Comparison of ENCODE assay signal across 16 mouse cellular contexts in the genomic region with DNA sequence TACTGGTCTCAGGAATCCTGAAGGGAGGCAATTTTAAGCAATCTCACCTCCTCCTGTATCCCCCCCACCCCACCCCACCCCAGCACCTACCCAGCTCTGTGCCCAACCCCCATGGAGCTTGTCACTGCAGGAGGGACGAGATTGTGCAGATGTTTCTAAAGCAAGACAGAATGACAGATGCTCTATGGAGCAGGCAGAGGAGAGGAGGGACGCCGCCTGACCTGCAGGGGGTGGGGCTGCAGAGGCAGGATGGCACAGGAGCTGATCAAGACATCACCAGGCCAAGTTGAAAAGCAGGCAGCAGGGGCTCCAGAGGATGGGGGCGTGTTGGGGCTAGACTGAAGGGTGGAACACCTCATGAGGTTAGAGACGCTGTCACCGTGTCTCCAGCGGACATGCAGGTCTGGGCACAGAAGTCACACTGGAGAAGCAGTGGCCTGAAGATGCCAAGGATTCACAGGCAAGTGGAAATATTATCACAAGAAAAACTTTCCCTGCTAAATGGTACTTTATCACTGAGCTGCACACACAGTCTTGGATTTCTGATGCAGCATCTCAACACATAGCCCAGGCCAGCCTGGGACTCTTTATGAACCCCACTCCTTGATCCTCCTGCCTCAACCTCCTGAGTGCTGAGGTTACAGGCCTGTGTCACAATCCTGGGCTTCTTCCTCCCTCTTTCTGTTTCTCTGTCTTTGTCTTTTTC. TPM values are rescaled to one million over a fixed set of nuclear protein-coding genes. Genes with fewer than 3 reads are reported as not detected.
DNase-seq lines count a peak whose midpoint lies in the region; ATAC-seq and TF ChIP-seq lines count a peak whose summit lies in the region.
"Had no signal": no experiment of that assay in that cellular context is flagged by ENCODE, and none has a peak within 500 bp of the region (broad histone marks: within the 10 kb centered on the region; RNA-seq: fewer than 3 reads in every experiment).

No protein-coding gene starts in this region.

- H3K4me2 ChIP-seq in forebrain, postnatal 0 days (ENCODE audit: low read depth) = no peak overlapping the region
- 0 out of 2 replicates have a peak overlapping the region, but pooled peaks have one; percentile 0 for H3K4me2 ChIP-seq in forebrain, embryonic 12.5 days
- H3K4me2 ChIP-seq in hindbrain, embryonic 14.5 days (replicated peaks) = no peak overlapping the region
- no peak overlapping the region for H3K4me2 ChIP-seq in midbrain, embryonic 15.5 days
- no peak overlapping the region for H3K4me2 ChIP-seq in liver, embryonic 12.5 days
- H3K4me2 ChIP-seq: embryonic facial prominence, embryonic 12.5 days had no signal

- 51% methylated on average over 7 of the region's 7 CpGs for WGBS in forebrain, embryonic 10.5 days
- WGBS in forebrain, postnatal 0 days = 49% methylated on average over 7 of the region's 7 CpGs
- 47% methylated on average over 7 of the region's 7 CpGs for WGBS in forebrain, embryonic 12.5 days
- WGBS in hindbrain, embryonic 14.5 days = 21% methylated on average over 7 of the region's 7 CpGs
- 20% methylated on average over 7 of the region's 7 CpGs for WGBS in midbrain, embryonic 15.5 days
- 37% methylated on average over 7 of the region's 7 CpGs for WGBS in liver, embryonic 12.5 days (ENCODE audit: insufficient replicate concordance)

- H3K4me1 ChIP-seq in forebrain, embryonic 10.5 days = peaks cover 69% of the 10 kb centered on the region
- no peaks in the 10 kb centered on the region for H3K4me1 ChIP-seq in forebrain, postnatal 0 days (ENCODE audit: insufficient read depth)
- peaks cover 55% of the 10 kb centered on the region for H3K4me1 ChIP-seq in forebrain, embryonic 12.5 days
- H3K4me1 ChIP-seq in hindbrain, embryonic 14.5 days (replicated peaks; ENCODE audit: control insufficient read depth, insufficient read depth, low read length) = peaks cover 34% of the 10 kb centered on the region
- H3K4me1 ChIP-seq in midbrain, embryonic 15.5 days = peaks cover 21% of the 10 kb centered on the region
- no peaks in the 10 kb centered on the region for H3K4me1 ChIP-seq in liver, embryonic 12.5 days

- no peak for TF ChIP-seq CTCF in forebrain, postnatal 0 days (IDR thresholded peaks at IDR 0.05; ENCODE audit: low read depth)

- DNase-seq in forebrain, embryonic 10.5 days (ENCODE audit: extremely low spot score, low spot score) = no peak
- DNase-seq in forebrain, postnatal 0 days = no peak
- DNase-seq in hindbrain, embryonic 14.5 days (ENCODE audit: low spot score) = no peak
- no peak for DNase-seq in thymus, postnatal 36 days
- DNase-seq: adrenal gland, postnatal 25 days; cerebellum, adult 9-11 months; heart, adult 18-20 months; heart, postnatal 10 days; lung, adult 18-20 months had no signal

- no peak overlapping the region for H3K4me3 ChIP-seq in forebrain, embryonic 10.5 days
- H3K4me3 ChIP-seq in forebrain, postnatal 0 days (ENCODE audit: low read depth, low read length) = no peak overlapping the region
- H3K4me3 ChIP-seq in forebrain, embryonic 12.5 days (replicated peaks) = no peak overlapping the region
- H3K4me3 ChIP-seq in hindbrain, embryonic 14.5 days (replicated peaks; ENCODE audit: low read length) = no peak overlapping the region
- no peak overlapping the region for H3K4me3 ChIP-seq in midbrain, embryonic 15.5 days
- no peak overlapping the region for H3K4me3 ChIP-seq in liver, embryonic 12.5 days
- H3K4me3 ChIP-seq: embryonic facial prominence, embryonic 12.5 days; myocyte had no signal

- H3K36me3 ChIP-seq in forebrain, embryonic 10.5 days (replicated peaks) = peaks cover 8% of the 10 kb centered on the region
- H3K36me3 ChIP-seq in forebrain, postnatal 0 days (ENCODE audit: insufficient read depth) = no peaks in the 10 kb centered on the region
- H3K36me3 ChIP-seq in forebrain, embryonic 12.5 days (replicated peaks) = no peaks in the 10 kb centered on the region
- no peaks in the 10 kb centered on the region for H3K36me3 ChIP-seq in hindbrain, embryonic 14.5 days (replicated peaks; ENCODE audit: control insufficient read depth, insufficient read depth)
- no peaks in the 10 kb centered on the region for H3K36me3 ChIP-seq in midbrain, embryonic 15.5 days (replicated peaks)
- H3K36me3 ChIP-seq in liver, embryonic 12.5 days = no peaks in the 10 kb centered on the region
- H3K36me3 ChIP-seq: embryonic facial prominence, embryonic 12.5 days had no signal

- H3K27me3 ChIP-seq in forebrain, embryonic 10.5 days (ENCODE audit: poor library complexity, severe bottlenecking) = no peaks in the 10 kb centered on the region
- no peaks in the 10 kb centered on the region for H3K27me3 ChIP-seq in forebrain, postnatal 0 days (ENCODE audit: insufficient read depth, low read length)
- H3K27me3 ChIP-seq in forebrain, embryonic 12.5 days = 0 out of 2 replicates have a peak, but pooled peaks cover 2% of the 10 kb centered on the region
- H3K27me3 ChIP-seq in hindbrain, embryonic 14.5 days (ENCODE audit: control insufficient read depth, insufficient read depth, low read length) = no peaks in the 10 kb centered on the region
- H3K27me3 ChIP-seq in midbrain, embryonic 15.5 days (replicated peaks) = no peaks in the 10 kb centered on the region
- no peaks in the 10 kb centered on the region for H3K27me3 ChIP-seq in liver, embryonic 12.5 days (replicated peaks)
- H3K27me3 ChIP-seq: CH12.LX had no signal

- no peak overlapping the region for H3K9ac ChIP-seq in forebrain, postnatal 0 days
- peak overlapping the region; percentile 21; the same call in 1 of the 2 replicates for H3K9ac ChIP-seq in forebrain, embryonic 12.5 days
- no peak overlapping the region for H3K9ac ChIP-seq in hindbrain, embryonic 14.5 days
- H3K9ac ChIP-seq in midbrain, embryonic 15.5 days = no peak overlapping the region
- H3K9ac ChIP-seq in liver, embryonic 12.5 days = no peak overlapping the region
- H3K9ac ChIP-seq: embryonic facial prominence, embryonic 12.5 days had no signal

- ATAC-seq in forebrain, postnatal 0 days = no peak
- ATAC-seq in forebrain, embryonic 12.5 days (ENCODE audit: low FRiP score) = peak; percentile 57
- ATAC-seq in hindbrain, embryonic 14.5 days (ENCODE audit: low FRiP score) = peak; percentile 64
- ATAC-seq in midbrain, embryonic 15.5 days (replicated peaks) = peak; percentile 53
- ATAC-seq in liver, embryonic 12.5 days = no peak
- no peak for ATAC-seq in cerebellum, adult (ENCODE audit: insufficient number of reproducible peaks, low FRiP score, low TSS enrichment)

- peaks cover 8% of the 10 kb centered on the region; the same call in 1 of the 2 replicates for H3K9me3 ChIP-seq in forebrain, embryonic 10.5 days
- H3K9me3 ChIP-seq in forebrain, postnatal 0 days (ENCODE audit: low read length) = no peaks in the 10 kb centered on the region
- no peaks in the 10 kb centered on the region for H3K9me3 ChIP-seq in forebrain, embryonic 12.5 days
- no peaks in the 10 kb centered on the region for H3K9me3 ChIP-seq in hindbrain, embryonic 14.5 days (ENCODE audit: control insufficient read depth, low read length)
- H3K9me3 ChIP-seq in midbrain, embryonic 15.5 days = no peaks in the 10 kb centered on the region
- no peaks in the 10 kb centered on the region for H3K9me3 ChIP-seq in liver, embryonic 12.5 days (replicated peaks)
- H3K9me3 ChIP-seq: embryonic facial prominence, embryonic 12.5 days had no signal

- H3K27ac ChIP-seq in forebrain, embryonic 10.5 days = peak overlapping the region; percentile 22
- no peak overlapping the region for H3K27ac ChIP-seq in forebrain, postnatal 0 days (ENCODE audit: low read depth, low read length)
- peak overlapping the region; percentile 67; the same call in 1 of the 2 replicates for H3K27ac ChIP-seq in forebrain, embryonic 12.5 days
- H3K27ac ChIP-seq in hindbrain, embryonic 14.5 days = peak overlapping the region; percentile 68
- H3K27ac ChIP-seq in midbrain, embryonic 15.5 days = no peak overlapping the region
- H3K27ac ChIP-seq in liver, embryonic 12.5 days = no peak overlapping the region
- H3K27ac ChIP-seq: embryonic facial prominence, embryonic 12.5 days had no signal

RNA-seq across cellular contexts. Expression of a gene that starts 37.6 kb away (rescaled TPM):
- 30.5 and 31.5 TPM in 2 replicates for polyA plus RNA-seq in forebrain, embryonic 10.5 days (2016; fragmentation: Nextera tagmentation; extraction: Ambion mirVana)
- total RNA-seq in forebrain, postnatal 0 days (2014; rRNA removed) = 24.3 and 34.9 TPM in 2 replicates
- 8.1 and 17.0 TPM in 2 replicates for polyA plus RNA-seq in forebrain, postnatal 0 days (2015; fragmentation: Nextera tagmentation; extraction: Ambion mirVana)
- 45.7 and 53.1 TPM in 2 replicates for polyA plus RNA-seq in forebrain, embryonic 12.5 days (2016; fragmentation: Nextera tagmentation; extraction: Ambion mirVana)
- polyA plus RNA-seq in hindbrain, embryonic 14.5 days (2014; fragmentation: Nextera tagmentation; extraction: Ambion mirVana) = 35.6 and 43.0 TPM in 2 replicates
- polyA plus RNA-seq in midbrain, embryonic 15.5 days (2015; fragmentation: Nextera tagmentation; extraction: Ambion mirVana) = 36.5 and 36.7 TPM in 2 replicates
- 0.19 and 0.23 TPM in 2 replicates for polyA plus RNA-seq in liver, embryonic 12.5 days (2016; fragmentation: Nextera tagmentation; extraction: Ambion mirVana)
- total RNA-seq: CH12.LX had no signal
- polyA plus RNA-seq: myocyte had no signal

Comparison
In these comparisons a context has a peak if more than half of its experiments do, and no peak if none do; other contexts are left out.
1. H3K27ac ChIP-seq: peak in forebrain, embryonic 10.5 days (single experiment), forebrain, embryonic 12.5 days (single experiment) and hindbrain, embryonic 14.5 days (single experiment); none in forebrain, postnatal 0 days (single experiment), midbrain, embryonic 15.5 days (single experiment) and liver, embryonic 12.5 days (single experiment).
2. ATAC-seq: peak in forebrain, embryonic 12.5 days (single experiment), hindbrain, embryonic 14.5 days (single experiment) and midbrain, embryonic 15.5 days (single experiment); none in forebrain, postnatal 0 days (single experiment), liver, embryonic 12.5 days (single experiment) and cerebellum, adult (single experiment).